Mouse (Mus musculus) small intestine, adult 2 months (tissue): Measurements from ENCODE around the gene Jam3.

Experiments
- CTCF ChIP-seq: fragments of 200-500 bp; IDR thresholded peaks from 2 replicates; pipeline ENCODE4 v1.5.1; 2012; ENCODE audit warnings: low read depth, mild to moderate bottlenecking, control low read depth, inconsistent platforms, low read length, moderate library complexity, mixed read lengths; ENCODE audit not compliant: insufficient replicate concordance, insufficient read length; ENCODE audit errors: extremely low read depth
- POLR2A ChIP-seq: fragments of 200-500 bp; IDR thresholded peaks from 2 replicates; pipeline ENCODE4 v1.6.1; 2012; ENCODE audit warnings: low read depth, mild to moderate bottlenecking, control low read depth, inconsistent platforms, low read length, moderate library complexity

DNA sequence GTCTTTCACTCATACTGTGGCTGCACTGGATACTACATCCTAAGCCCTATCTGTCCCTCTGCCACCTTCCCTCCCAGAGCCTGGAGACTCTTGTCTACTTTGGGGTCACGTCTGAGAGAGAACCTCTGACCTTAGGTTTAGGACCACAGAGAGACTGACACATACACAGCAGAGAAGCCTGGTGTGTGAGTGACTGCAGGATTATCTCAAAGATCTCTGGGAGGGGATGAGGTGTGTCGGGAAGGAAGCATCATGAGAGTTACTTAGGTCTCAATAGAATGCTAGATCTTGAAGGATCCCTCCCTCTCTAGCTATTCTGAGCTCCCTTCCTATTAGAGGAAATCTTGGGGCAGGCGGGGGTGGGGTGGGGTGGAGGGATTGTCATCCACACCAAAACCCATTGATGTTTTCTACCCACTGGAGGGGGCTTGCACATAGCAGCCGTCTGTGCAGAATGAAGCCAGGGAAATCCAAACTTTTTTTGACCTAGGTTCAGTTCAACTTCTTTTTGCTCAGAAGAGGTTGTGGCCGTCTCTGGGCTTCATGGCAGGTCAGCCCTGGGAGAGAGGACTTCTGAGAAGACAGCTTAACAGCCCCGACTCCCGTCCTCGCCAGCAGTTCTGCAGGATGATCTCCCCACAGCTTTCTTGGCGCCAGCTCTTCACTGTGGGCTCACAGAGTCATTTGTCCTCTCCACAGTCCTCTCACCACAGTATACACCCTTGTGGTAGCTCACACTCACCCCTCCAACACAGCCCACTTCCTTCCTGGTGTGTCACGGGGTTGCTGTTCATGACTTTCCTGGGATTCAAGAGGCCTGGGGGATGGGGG lies 37.8 kb upstream of the Jam3 start:
- no peak for TF ChIP-seq CTCF
- no peak for TF ChIP-seq POLR2A
